Mouse (Mus musculus) adrenal gland, adult (tissue): ENCODE measurements at regions not wholly inside any gene's neighbourhood (a gene's known extent, or its start where the extent isn't known, plus 50 kb on each side); places are given as distances from the start of the nearest gene placed in this dataset.

ENCODE experiments used
- DNase-seq, 2 experiments: peaks; one replicate each; pipeline ENCODE4 v3.0.0; 2022 to 2023; ENCODE audit warnings: low spot score in 1 of 2; ENCODE audit not compliant: inconsistent age in 2 of 2

GRCm38 (mm10) chr17:49215281-49215680 is 212.9 kb upstream of the Mocs1 start:
- DNase-seq = no peak

GRCm38 (mm10) chr17:49219512-49220197 is 208.5 kb upstream of the Mocs1 start:
- no peak for DNase-seq

- DNase-seq = no peak
Measured at GRCm38 (mm10) chr17:49223212-49223611, 204.9 kb upstream of the Mocs1 start.

DNA sequence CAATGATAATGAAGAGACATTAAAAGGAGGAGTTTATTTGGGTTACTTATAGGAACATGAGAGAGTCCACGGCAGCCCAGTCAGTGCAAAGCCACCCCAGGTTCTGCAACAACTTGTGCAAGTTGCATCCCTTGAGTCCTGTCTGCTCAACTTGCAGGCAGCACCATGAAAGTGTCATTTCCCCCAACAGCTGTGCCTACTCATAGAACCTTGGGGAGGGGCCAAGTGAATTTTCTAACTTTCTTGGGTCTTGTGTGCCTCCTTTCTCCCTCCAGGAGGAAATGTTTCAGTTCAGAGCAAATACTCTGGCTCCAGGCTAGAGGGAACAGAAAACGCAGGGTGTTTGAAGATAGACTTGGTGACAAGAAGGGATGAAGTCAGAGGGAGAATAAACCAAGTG is 204.5 kb upstream of the Mocs1 start:
- DNase-seq = no peak

DNA sequence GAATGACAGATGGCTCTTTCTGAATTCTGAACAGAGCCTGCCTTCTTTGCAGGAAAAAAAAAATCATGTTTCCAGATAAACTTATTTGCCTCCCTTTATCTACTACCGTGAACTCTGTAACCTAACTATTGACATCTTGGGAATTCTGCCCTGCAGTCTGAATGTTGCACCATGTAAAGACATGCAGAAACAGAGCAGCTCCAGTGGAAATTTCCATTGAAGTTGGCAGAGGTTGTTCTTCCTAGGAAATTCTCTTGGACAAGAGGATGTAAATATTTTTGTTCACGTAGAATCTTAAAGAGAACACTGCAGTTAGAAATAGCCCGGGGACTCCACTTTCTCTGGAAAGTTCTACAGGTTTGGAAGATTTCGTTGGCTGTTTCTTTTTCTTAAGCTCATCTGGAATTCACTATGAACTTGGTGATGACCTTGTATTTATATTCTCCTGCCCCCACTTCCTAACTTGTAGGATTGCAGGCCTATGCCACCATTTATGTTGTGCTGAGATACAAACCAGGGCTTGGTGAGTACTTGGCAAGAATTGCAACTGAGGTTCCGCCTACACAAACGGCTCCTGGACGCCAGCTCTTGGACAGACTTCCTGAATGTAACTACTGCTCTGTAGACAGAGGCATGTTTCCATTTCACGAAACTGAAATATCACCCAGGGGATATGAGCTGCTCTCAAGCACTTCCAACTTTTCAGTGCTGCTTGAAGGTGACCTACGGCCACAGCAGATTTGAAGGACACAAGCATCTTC is 202.7 kb upstream of the Mocs1 start:
- DNase-seq = no peak

- DNase-seq = no peak
Measured at GRCm38 (mm10) chr17:49226016-49226400, 202.2 kb upstream of the Mocs1 start.

GRCm38 (mm10) chr17:49231287-49231686 is 196.9 kb upstream of the Mocs1 start:
- no peak for DNase-seq

DNA sequence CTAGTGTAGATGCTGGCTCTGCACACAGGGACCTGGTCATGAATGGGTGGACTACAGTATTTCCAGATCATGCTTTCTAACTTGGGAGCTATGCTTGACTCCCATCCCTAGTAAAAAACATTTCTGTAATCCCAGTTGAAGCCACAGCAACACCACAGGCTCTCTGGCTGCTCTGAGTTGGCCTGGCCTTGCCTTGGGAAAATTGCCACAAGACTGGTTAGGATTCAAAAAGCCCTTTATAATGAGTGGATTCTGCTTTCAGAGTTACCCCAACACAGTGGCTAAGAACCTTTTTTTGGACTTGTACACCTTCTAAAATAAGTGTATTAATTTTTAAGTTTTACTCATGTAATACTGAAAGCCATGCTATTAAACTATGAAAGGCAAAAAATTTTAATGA is 188.1 kb upstream of the Mocs1 start:
- no peak for DNase-seq

GRCm38 (mm10) chr17:49243419-49243818 is 184.7 kb upstream of the Mocs1 start:
- peak; percentile 38 to 88 for DNase-seq

- DNase-seq = no peak
Measured at GRCm38 (mm10) chr17:49245013-49245412, 183.1 kb upstream of the Mocs1 start.

DNA sequence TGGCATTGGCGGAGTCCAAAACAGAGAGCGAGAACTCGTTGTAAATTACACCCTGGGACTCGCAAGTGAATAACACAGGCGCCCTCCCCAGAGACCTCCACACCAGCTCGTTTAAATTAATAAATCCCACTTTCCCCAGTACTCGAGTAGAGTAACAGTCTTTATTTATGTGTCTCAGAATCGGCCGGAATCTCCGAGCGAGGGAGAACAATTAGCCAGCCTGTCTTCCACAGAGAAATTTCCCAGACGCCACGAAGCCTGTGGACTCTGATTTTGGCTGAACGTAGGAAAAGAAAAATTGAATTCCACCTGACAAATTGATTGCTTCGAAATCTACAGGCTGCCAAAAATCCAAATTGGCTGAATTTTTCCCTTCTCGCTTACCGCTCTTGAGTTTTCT is 180.9 kb upstream of the Mocs1 start:
- DNase-seq = no peak

DNA sequence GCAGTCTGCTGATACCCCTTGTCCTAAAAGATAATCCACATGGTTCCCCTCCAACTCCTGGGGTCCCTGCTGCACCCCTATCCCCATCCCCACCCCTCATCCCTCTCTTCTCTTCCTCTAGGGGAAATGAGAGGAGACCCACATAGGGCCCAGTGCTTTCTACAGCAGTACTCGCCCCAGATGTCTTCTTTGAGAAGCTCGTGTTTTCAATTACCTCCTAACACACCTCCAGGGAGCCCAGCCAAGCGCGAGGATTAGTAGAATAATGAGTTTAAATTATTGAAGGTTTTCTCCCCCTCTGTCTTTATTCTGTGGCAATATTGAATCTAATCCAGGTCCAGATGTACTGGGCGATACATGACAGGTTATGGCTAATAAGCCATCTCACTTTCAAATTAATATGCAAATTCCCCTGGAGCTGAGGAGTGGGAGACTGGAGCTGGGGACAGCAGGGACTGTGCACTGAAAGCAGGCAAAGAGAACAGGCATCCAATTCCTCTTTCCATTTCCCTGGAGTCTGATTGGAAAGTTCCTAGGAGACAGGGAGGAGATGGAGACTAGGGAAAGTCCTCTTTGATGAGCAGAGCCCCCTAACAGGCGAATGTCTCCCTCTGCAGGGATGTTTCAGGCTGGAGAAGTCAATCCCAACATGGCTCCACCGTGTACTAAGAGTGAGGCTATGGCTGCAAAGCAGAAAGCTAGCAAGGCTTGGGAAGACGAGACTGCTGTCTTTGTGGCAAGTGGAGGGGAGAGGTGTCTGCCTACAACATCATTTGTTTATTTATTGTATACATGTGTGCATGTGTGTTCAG is 177.2 kb upstream of the Mocs1 start:
- DNase-seq = no peak

GRCm38 (mm10) chr17:49252271-49252670 is 175.9 kb upstream of the Mocs1 start:
- DNase-seq = no peak

DNA sequence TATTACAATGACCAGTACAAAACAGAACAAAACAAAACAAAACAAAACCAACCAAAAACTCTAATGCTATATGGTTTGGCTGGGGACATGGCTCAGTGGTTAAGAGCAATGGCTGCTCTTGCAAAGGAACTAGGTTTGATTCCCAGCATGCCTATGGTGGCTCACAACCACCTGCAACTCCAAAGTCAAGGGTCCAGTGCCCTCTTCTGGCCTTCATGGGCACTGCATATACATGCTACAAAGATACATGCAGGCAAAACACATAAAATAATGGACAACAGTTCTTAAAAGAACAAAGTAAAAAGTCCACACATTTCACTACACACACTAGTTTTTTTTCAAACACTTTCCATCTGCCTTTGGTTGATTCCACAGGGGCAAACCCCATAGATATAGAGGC is 169.7 kb upstream of the Mocs1 start:
- no peak for DNase-seq

DNA sequence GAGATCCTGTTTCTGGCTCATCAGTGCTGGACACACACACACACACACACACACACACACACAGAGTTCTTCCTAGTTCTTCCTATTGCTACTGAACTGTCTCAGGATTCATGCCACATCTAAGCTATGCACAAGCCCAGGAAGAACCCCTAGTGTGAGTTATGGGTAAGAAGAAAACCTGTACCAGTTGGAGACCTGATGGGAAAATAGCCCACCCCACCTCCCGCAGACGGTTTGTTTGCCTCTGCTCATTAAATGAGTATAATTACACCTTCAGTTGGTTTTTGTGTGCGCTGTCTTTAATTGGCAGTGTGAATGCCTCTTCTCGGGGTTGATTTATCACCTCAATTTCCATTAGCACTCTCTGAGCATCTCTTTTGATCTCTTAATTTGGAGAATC is 165.8 kb upstream of the Mocs1 start:
- no peak for DNase-seq

DNA sequence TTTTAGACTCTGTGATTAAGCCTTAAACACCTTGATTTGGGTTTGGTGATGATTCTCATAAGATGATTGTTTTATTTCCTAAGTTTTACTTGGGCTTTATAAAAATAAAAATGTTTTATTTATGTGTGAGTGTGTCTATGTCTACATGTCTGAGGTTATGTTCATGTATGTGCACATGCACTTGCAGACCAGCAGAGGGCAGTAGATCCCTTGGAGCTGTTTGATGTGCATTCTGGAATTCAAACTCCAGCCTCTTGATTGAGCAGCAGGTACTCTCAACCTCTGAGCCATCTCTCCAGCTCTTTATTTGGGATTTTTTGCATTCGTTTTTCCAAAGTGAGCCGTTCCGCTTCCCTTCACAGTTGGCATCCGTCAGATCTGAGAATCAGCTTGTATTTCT is 161.8 kb upstream of the Mocs1 start:
- DNase-seq = peak in 1 of 2 experiments; percentile 33

- DNase-seq = peak in 1 of 2 experiments; percentile 39
Measured at GRCm38 (mm10) chr17:49269943-49270342, 158.2 kb upstream of the Mocs1 start.

DNA sequence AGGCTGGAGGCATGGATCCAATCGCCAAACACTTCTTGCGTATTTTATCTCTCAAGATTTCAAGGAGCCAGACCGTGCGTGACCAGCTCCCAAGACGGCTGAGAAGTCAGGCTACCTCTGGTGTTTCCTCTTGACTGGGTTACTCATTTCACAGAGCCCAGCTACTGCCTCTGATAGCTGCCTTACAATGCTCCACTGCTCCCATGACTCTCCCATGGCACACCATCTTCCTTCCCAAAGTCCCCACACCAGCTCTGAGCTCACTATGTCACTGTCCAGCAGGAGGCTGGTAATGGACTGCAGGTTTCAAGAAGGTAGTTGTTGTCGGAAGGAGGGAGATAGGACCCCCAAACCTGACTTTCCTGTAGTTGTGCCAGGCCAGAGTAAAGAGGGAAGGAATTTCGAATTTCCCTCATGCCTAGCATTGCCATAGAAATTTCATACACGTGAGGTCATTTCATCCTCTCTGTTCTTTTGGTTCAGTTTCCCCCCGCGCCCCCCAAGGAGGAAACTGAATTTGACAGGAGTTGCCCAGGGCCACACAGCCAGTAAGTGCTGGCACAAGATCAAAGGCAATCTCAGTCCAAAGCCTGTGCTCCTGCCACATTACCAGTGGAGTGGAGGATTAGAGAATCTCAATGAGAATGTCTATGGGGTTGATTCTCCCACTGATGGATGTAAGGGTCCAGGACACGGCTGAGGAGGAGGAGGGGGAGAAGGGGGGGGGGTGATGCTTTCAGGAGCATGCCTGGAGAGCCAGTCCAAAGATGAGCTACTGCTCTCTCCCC is 155.3 kb upstream of the Mocs1 start:
- peak; percentile 30 to 64 for DNase-seq

DNA sequence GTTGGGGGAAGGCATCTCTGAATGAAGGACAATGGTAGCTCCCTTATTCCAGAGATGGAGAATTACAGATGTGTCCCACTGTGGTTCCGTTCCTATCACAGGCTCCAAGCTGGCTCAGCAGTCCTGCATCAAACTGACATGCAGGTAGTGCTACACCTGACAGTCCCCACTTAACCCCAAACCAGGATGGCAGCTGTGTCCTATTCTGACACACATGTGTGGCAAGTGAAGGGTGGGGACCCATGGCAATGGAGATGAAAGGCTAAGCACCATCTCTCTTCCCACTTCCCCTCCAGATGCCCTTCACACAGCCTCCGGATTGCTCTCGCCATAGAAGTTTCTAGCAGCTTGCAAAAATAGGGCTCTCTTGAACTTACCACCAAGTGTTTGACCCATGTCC is 153.2 kb upstream of the Mocs1 start:
- DNase-seq = no peak

DNA sequence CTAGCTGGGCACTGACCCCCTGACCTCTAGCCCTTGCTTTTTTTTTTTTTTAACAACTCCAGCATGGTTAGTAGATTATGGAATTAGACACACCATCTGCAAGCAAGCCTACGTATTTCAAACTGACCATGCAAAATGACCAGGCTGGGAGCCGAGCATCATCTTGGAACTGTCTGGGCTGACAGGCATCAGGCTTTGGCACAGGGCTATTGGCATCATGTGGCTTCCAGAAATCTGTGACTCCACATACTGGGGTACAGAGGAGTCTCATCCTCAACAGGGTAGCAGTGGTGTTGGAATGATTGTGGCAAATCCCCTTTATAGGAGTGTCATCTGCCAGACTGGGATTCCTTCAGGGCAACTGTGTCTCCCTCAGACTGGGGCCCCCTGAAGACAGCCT is 152.7 kb upstream of the Mocs1 start:
- no peak for DNase-seq

DNA sequence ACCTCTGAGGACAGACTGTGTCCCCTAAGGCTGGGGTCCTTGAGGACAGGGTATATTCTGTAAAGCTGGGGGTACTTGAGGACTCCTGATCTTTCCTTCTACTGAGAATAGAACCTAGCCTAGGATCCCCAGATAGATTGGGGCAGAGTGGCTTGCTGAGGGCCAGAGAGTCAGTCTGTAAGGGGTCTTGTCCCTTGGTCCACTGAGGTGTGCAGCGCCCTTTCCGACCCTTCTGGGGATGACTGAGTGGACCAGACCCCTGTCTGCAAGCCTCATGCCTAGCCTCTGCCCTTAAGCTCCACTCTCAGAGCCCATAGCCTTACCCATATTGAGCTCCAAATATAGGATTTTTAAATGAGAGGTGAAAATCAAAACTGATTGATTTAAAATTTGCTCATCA is 152.2 kb upstream of the Mocs1 start:
- DNase-seq = no peak
